Mouse (Mus musculus) neural tube, embryonic 13.5 days (tissue): ENCODE measurements at regions not wholly inside any gene's neighbourhood (a gene's known extent, or its start where the extent isn't known, plus 50 kb on each side); places are given as distances from the start of the nearest gene placed in this dataset.

Experiments
- ATAC-seq: fragments of 200-750 bp; cut with Nextera tagmentation; 2 replicates; pipeline ENCODE4 v1.8.0; 2017; ENCODE audit warnings: low read depth, mild to moderate bottlenecking, moderate TSS enrichment, moderate library complexity
- H3K27ac ChIP-seq: fragments of 300-500 bp; sonication (generic); replicated peaks from 2 replicates; pipeline ENCODE4 v1.5.1; 2015; ENCODE audit warnings: moderate library complexity, mild to moderate bottlenecking, inconsistent platforms
- H3K27me3 ChIP-seq: fragments of 300-500 bp; sonication (generic); 2 replicates; pipeline ENCODE4 v1.6.1; 2015; ENCODE audit warnings: mild to moderate bottlenecking, inconsistent platforms
- H3K36me3 ChIP-seq: fragments of 300-500 bp; sonication (generic); 2 replicates; pipeline ENCODE4 v1.6.1; 2015; ENCODE audit warnings: mild to moderate bottlenecking, inconsistent platforms
- H3K4me1 ChIP-seq: fragments of 300-500 bp; sonication (generic); replicated peaks from 2 replicates; pipeline ENCODE4 v1.6.1; 2015; ENCODE audit warnings: inconsistent platforms
- H3K4me2 ChIP-seq: fragments of 300-500 bp; sonication (generic); 2 replicates; pipeline ENCODE4 v1.6.1; 2015; ENCODE audit warnings: inconsistent platforms, mild to moderate bottlenecking, moderate library complexity
- H3K4me3 ChIP-seq: fragments of 300-500 bp; sonication (generic); 2 replicates; pipeline ENCODE4 v1.5.1; 2015; ENCODE audit warnings: mild to moderate bottlenecking, inconsistent platforms
- H3K9ac ChIP-seq: fragments of 300-500 bp; sonication (generic); 2 replicates; pipeline ENCODE4 v1.6.1; 2015; ENCODE audit warnings: moderate library complexity, mild to moderate bottlenecking, inconsistent platforms
- H3K9me3 ChIP-seq: fragments of 300-500 bp; sonication (generic); 2 replicates; pipeline ENCODE4 v1.6.1; 2016; ENCODE audit warnings: inconsistent platforms
- WGBS: fragments of 180-500 bp; shearing (Covaris S2); methylation state at CpG from one replicate; pipeline ENCODE4 v1.1.7; 2015; 5-methylcytosine and 5-hydroxymethylcytosine counted together

DNA sequence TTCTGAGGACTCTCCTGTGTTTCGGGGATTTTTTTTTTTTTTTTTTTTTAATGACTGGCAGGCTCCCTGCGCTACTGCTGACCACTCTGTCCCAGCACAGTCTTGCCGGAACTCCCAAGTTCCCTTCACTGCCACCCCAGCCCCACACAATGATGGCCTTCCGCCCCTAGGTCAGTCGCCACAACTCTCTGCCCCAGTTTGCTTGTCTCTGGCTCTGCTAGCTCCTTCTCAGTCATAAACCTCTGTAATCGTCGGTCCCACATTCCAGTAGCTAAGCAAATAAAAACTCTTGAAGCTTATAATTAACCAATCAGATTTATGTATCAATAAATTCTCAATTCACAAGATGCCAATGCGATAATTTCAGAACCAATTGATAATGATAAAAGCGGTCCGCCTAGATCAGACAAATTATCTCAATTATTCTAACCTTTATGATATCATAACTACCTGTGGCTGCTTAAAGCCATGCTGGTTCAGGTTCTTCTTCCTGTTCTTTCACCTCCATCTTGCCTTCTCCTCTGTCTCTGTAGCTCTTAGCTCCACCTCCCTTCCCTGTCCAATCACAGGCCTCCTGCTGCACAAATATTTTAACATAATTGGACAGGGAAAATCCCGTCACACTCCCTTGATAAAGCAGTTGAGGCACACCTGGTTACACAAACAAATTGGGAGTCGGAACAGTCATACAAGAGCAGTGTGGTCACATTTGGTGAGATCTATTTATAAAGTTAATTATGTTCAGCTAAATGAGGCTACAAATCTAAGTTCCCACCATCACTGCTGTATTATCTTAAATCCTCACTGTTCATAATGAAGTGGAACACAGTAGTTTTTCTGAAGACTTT lies 135.2 kb upstream of the Tars start:
- no peak overlapping the region for H3K4me3 ChIP-seq
- no peak overlapping the region for H3K4me2 ChIP-seq
- peaks cover 26% of the 10 kb centered on the region for H3K27me3 ChIP-seq
- no peak overlapping the region for H3K9ac ChIP-seq
- no peak overlapping the region for H3K27ac ChIP-seq
- H3K36me3 ChIP-seq = no peaks in the 10 kb centered on the region
- H3K9me3 ChIP-seq = no peaks in the 10 kb centered on the region
- H3K4me1 ChIP-seq = peaks cover 11% of the 10 kb centered on the region
- no peak for ATAC-seq
- WGBS = 87% methylated on average over 12 of the region's 12 CpGs

- no peak overlapping the region for H3K9ac ChIP-seq
- ATAC-seq = no peak
These were observed 134.2 kb upstream of the Tars start for GRCm38 (mm10) chr15:11533616-11534015.

DNA sequence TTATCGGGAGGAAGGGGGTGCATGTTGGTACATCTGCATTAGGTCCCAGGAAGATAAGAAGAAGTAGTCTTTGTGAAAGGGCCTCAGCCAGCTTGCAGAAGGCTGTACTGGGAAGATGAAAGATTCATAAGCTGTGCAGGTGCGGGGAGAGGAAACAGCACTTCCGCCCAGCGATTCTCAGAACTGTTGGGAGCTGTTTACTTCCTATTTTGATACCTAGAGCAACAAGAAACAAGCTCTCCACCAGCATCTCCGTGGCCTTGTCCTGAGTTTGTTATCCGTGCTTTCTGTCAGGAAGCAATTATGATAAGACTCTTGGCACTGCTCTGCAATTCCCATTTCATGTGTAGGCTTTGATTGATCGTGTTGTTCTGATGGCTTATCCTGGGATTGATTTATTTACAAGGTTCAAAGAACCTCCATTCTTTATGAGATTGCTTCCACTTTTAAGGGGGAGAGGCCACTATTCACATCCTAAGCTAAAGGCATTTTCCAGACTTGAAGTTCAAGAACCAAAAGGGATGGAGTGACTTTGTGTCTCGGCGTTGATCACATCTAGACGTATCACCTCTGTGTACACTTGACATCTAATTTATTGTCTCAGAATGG lies 133.6 kb upstream of the Tars start:
- Histone ChIP-seq H3K4me1 (peaks cover 6% of the 10 kb centered on the region; the same call in 1 of the 2 replicates), H3K9me3 (no peaks in the 10 kb centered on the region), H3K27ac (no peak overlapping the region), H3K36me3 (no peaks in the 10 kb centered on the region), H3K9ac (no peak overlapping the region), H3K4me3 (no peak overlapping the region), H3K4me2 (no peak overlapping the region), H3K27me3 (peaks cover 36% of the 10 kb centered on the region)
- WGBS = 75% methylated on average over 10 of the region's 10 CpGs
- no peak for ATAC-seq

More at GRCm38 (mm10) chr15:11533616-11534015, 134.2 kb upstream of the Tars start:
- H3K27me3 ChIP-seq = peaks cover 31% of the 10 kb centered on the region
- H3K27ac ChIP-seq = no peak overlapping the region
- H3K36me3 ChIP-seq = no peaks in the 10 kb centered on the region
- H3K4me3 ChIP-seq = no peak overlapping the region
- WGBS = 74% methylated on average over 1 of the region's 1 CpGs
- H3K4me2 ChIP-seq = no peak overlapping the region
- peaks cover 6% of the 10 kb centered on the region; the same call in 1 of the 2 replicates for H3K4me1 ChIP-seq
- no peaks in the 10 kb centered on the region for H3K9me3 ChIP-seq

DNA sequence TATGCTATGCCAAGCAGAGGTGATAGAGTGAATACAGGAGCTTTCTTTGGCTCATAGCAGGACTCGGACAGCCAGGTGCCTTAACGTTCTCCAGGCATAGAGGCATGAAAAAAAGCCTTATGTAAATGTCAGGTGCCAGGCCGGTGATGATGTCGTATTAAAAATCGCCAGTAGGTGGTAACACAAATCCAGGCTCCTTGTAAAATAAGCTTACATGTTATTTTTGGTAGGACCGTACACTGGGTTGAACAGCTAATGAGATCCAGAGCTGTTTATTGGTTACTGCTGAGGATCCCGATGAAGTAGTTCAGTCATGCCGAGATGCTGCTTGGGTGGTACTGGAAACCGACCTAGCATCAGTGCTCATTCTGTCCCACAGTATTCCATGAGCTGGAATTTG lies 133.1 kb upstream of the Tars start:
- H3K4me1 ChIP-seq = peaks cover 6% of the 10 kb centered on the region; the same call in 1 of the 2 replicates
- H3K9me3 ChIP-seq = no peaks in the 10 kb centered on the region
- H3K36me3 ChIP-seq = no peaks in the 10 kb centered on the region
- 82% methylated on average over 9 of the region's 9 CpGs for WGBS
- H3K27me3 ChIP-seq = peaks cover 39% of the 10 kb centered on the region
- ATAC-seq = no peak
- H3K4me2 ChIP-seq = no peak overlapping the region
- H3K27ac ChIP-seq = no peak overlapping the region
- no peak overlapping the region for H3K4me3 ChIP-seq
- no peak overlapping the region for H3K9ac ChIP-seq

DNA sequence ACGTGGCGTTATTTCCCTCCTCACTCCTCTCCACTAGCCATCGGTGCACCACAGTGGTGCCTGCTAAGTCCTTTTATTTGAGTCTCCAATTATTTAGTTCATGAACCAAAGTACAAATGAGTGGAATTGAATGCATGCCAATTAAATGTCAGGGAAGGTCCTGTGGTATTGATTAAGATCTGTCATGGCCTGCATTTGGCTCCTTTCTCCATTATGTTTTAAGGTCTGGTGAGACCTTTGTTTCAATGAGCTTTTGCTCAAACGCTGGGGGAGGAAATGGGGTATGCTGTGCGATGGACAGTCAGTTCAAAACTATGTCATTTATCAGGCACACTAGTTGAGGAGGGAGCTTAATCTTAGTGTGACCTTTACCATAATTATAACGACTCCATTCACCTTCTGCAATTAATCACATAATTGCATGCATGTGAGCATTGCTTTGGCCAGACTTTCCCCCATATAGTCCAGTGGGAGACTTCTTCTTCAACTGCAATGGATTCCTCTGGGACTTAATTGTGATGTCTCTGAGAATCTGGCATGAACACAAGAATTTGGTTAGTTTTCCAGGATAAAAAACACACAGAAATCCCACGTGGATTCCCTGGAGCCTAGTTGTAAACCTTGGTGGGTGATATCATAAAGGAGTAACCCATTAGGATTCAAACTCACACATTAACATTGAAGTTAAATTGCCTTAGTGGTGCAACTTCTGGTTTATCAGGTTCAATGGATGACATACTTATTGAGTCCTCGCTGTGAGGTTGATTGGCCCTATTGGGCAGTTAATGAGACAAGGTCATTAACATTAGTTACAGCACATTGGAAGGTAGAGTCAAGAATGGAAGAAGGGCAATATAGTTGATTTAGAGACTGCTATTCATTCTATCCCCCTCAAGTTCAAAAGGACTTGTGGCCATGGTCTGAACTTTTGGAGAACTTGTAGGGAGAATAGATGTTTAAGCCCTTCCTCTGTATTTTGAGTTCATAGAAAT lies 130.7 kb upstream of the Tars start:
- WGBS = 32% methylated on average over 8 of the region's 8 CpGs
- peak; percentile 15; the same call in 1 of the 2 replicates for ATAC-seq
- peaks cover 6% of the 10 kb centered on the region; the same call in 1 of the 2 replicates for H3K4me1 ChIP-seq

DNA sequence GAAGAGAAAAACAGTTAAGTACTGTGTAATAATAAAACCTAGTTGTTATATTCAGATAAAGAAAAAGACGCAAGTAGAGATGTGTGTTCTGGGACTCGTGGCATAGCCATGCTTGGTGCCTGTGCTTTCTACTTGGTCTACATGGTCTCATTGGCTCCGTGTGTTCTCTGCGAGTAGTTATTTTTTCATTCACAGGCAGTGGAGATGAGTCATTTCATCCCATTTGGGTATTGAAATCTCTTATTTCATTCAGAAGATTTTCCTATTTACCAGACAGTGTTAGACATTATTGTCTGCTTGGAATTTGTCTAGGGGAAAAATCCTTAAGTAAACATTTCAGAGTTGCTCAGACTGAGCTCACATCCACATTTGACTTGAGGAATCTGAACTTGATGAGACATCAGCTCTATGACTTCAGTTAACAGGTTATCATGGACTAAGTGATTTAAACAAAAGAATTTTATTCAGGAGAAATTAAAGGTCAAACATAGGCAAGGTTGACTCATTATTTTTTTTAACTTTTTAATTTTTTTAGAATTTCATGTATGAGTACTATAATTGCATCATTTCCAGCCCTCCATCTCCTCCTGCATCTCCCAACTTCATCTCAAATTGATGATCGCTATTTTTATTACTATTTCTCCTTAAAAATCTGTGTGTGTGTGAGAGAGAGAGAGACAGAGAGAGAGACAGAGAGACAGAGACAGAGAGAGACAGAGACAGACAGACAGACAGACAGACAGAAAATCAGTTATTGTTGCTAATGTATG lies 125.1 kb upstream of the Tars start:
- Histone ChIP-seq H3K4me3 (no peak overlapping the region), H3K9ac (no peak overlapping the region), H3K36me3 (no peaks in the 10 kb centered on the region), H3K27me3 (peaks cover 26% of the 10 kb centered on the region), H3K4me2 (no peak overlapping the region), H3K4me1 (no peaks in the 10 kb centered on the region), H3K9me3 (no peaks in the 10 kb centered on the region), H3K27ac (no peak overlapping the region)
- WGBS = 87% methylated on average over 5 of the region's 5 CpGs
- ATAC-seq = no peak

More for the DNA sequence above, 130.7 kb upstream of the Tars start:
- Histone ChIP-seq H3K4me3 (no peak overlapping the region), H3K27me3 (peaks cover 42% of the 10 kb centered on the region), H3K9ac (no peak overlapping the region), H3K4me2 (no peak overlapping the region), H3K27ac (no peak overlapping the region), H3K36me3 (no peaks in the 10 kb centered on the region), H3K9me3 (no peaks in the 10 kb centered on the region)

GRCm38 (mm10) chr15:11518565-11518964 lies 119.1 kb upstream of the Tars start:
- Histone ChIP-seq H3K4me1 (no peaks in the 10 kb centered on the region), H3K9me3 (no peaks in the 10 kb centered on the region), H3K27me3 (no peaks in the 10 kb centered on the region), H3K9ac (no peak overlapping the region), H3K4me2 (no peak overlapping the region), H3K36me3 (no peaks in the 10 kb centered on the region), H3K27ac (no peak overlapping the region), H3K4me3 (no peak overlapping the region)
- no peak for ATAC-seq

- 72% methylated on average over 3 of the region's 3 CpGs for WGBS
- Histone ChIP-seq H3K4me2 (no peak overlapping the region), H3K27me3 (no peaks in the 10 kb centered on the region)
These were observed 118.4 kb upstream of the Tars start for GRCm38 (mm10) chr15:11517892-11518291.

GRCm38 (mm10) chr15:11505076-11505639 lies 105.7 kb upstream of the Tars start:
- H3K27me3 ChIP-seq = no peaks in the 10 kb centered on the region

More at GRCm38 (mm10) chr15:11517892-11518291, 118.4 kb upstream of the Tars start:
- Histone ChIP-seq H3K9me3 (no peaks in the 10 kb centered on the region), H3K4me3 (no peak overlapping the region), H3K27ac (no peak overlapping the region), H3K4me1 (no peaks in the 10 kb centered on the region), H3K36me3 (no peaks in the 10 kb centered on the region), H3K9ac (no peak overlapping the region)
- ATAC-seq = no peak

GRCm38 (mm10) chr15:11496436-11496835 lies 97.0 kb upstream of the Tars start:
- no peaks in the 10 kb centered on the region for H3K9me3 ChIP-seq
- 95% methylated on average over 2 of the region's 2 CpGs for WGBS
- no peak overlapping the region for H3K4me2 ChIP-seq
- no peaks in the 10 kb centered on the region for H3K27me3 ChIP-seq
- H3K4me1 ChIP-seq = no peaks in the 10 kb centered on the region
- H3K9ac ChIP-seq = no peak overlapping the region
- no peak for ATAC-seq
- no peaks in the 10 kb centered on the region for H3K36me3 ChIP-seq
- no peak overlapping the region for H3K27ac ChIP-seq
- no peak overlapping the region for H3K4me3 ChIP-seq

More at GRCm38 (mm10) chr15:11505076-11505639, 105.7 kb upstream of the Tars start:
- Histone ChIP-seq H3K27ac (no peak overlapping the region), H3K4me3 (no peak overlapping the region), H3K9me3 (no peaks in the 10 kb centered on the region), H3K36me3 (no peaks in the 10 kb centered on the region), H3K9ac (no peak overlapping the region), H3K4me2 (no peak overlapping the region), H3K4me1 (no peaks in the 10 kb centered on the region)
- 79% methylated on average over 4 of the region's 4 CpGs for WGBS
- no peak for ATAC-seq

DNA sequence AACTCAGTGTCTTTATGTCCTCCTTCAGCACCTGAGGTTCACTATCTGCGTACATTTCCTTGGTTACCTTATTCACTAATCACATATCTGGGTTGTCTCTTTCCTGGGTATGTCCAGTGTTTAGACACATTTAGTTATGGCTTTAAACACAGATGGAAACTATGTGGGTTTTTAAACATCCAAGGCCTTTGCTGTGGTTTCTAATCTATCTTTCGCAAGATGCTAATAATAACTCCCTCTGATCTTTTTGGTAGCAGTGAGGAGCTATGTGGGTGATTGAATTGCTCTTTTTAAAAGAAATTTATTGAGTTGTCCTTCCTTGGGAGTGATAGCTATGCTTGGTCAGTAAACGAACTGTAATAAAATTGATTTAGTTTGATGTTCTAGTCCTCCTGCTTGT lies 89.7 kb upstream of the Tars start:
- H3K4me2 ChIP-seq = no peak overlapping the region
- no peaks in the 10 kb centered on the region for H3K36me3 ChIP-seq
- no peak for ATAC-seq
- no peaks in the 10 kb centered on the region for H3K27me3 ChIP-seq
- H3K4me3 ChIP-seq = no peak overlapping the region
- WGBS = 82% methylated on average over 3 of the region's 3 CpGs
- H3K4me1 ChIP-seq = no peaks in the 10 kb centered on the region
- no peak overlapping the region for H3K27ac ChIP-seq
- H3K9me3 ChIP-seq = no peaks in the 10 kb centered on the region
- no peak overlapping the region for H3K9ac ChIP-seq
